In the genomic region with DNA sequence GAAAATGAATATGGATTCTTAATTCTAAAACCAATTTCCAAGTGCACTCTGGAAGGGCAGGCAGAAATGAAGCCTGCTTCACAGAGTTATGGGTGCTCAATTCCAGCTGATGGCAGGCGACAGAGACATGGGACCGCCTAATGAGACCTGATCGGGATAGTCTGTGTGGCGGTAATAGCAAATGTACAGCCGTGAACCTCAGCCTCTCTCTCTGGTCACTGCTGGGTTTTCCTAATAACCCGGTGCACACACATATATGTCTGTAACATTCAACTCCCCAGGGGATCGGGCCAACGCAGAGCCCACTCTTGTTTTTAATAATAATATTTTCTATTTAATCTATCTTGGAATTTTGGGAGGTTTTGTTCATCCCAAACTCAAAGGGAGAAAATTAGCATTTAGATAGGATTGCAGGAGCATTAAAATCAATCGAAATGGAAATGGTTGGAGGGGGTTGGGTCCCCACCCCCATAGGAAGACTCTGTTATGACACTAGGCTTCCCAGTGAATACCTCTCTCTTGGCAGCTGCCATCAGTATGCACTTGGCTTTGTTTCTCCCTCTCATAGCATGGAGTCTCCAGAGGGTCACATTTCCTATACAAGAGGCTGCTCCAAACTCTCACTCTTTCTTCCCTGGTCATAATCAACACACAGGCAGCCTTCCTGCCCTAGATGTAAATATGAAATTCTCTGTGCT, we compare ENCODE assay signal across 27 mouse cellular contexts. TPM values are rescaled to one million over a fixed set of nuclear protein-coding genes. Genes with fewer than 3 reads are reported as not detected.
DNase-seq lines count a peak whose midpoint lies in the region; ATAC-seq lines count a peak whose summit lies in the region.
"Had no signal": no experiment of that assay in that cellular context is flagged by ENCODE, and none has a peak within 500 bp of the region (broad histone marks: within the 10 kb centered on the region; RNA-seq: fewer than 3 reads in every experiment).

No protein-coding gene starts in this region.

- 88% methylated on average over 9 of the region's 9 CpGs for WGBS in forebrain, embryonic 12.5 days
- WGBS in forebrain, embryonic 14.5 days: 87% methylated on average over 9 of the region's 9 CpGs
- WGBS in hindbrain, embryonic 15.5 days: 70% methylated on average over 9 of the region's 9 CpGs
- WGBS in midbrain, embryonic 15.5 days: 70% methylated on average over 9 of the region's 9 CpGs
- WGBS in heart, embryonic 10.5 days: 94% methylated on average over 9 of the region's 9 CpGs

- 0 out of 2 replicates have a peak, but pooled peaks have one; percentile 46 for ATAC-seq in forebrain, embryonic 12.5 days (ENCODE audit: low FRiP score)
- ATAC-seq in forebrain, embryonic 14.5 days: no peak
- ATAC-seq in hindbrain, embryonic 15.5 days (ENCODE audit: low FRiP score, low read depth): peak; percentile 36; the same call in 1 of the 2 replicates
- peak; percentile 80 for ATAC-seq in midbrain, embryonic 15.5 days (replicated peaks)
- ATAC-seq in activated CD4-positive, CD25-positive, alpha-beta regulatory T cell, adult 4 months: no peak
- ATAC-seq: forebrain, postnatal 0 days had no signal

- H3K36me3 ChIP-seq in forebrain, embryonic 12.5 days (replicated peaks): no peaks in the 10 kb centered on the region
- H3K36me3 ChIP-seq in forebrain, embryonic 14.5 days (ENCODE audit: control insufficient read depth, insufficient read depth, low read length): no peaks in the 10 kb centered on the region
- no peaks in the 10 kb centered on the region for H3K36me3 ChIP-seq in hindbrain, embryonic 15.5 days
- H3K36me3 ChIP-seq in midbrain, embryonic 15.5 days (replicated peaks): no peaks in the 10 kb centered on the region
- H3K36me3 ChIP-seq in heart, embryonic 10.5 days: no peaks in the 10 kb centered on the region
- H3K36me3 ChIP-seq: embryonic facial prominence, embryonic 10.5 days; limb, embryonic 15.5 days had no signal

- H3K4me3 ChIP-seq in forebrain, embryonic 12.5 days (replicated peaks): no peak overlapping the region
- no peak overlapping the region for H3K4me3 ChIP-seq in forebrain, embryonic 14.5 days (ENCODE audit: low read depth, low read length)
- H3K4me3 ChIP-seq in hindbrain, embryonic 15.5 days: no peak overlapping the region
- H3K4me3 ChIP-seq in midbrain, embryonic 15.5 days: no peak overlapping the region
- no peak overlapping the region for H3K4me3 ChIP-seq in heart, embryonic 10.5 days
- H3K4me3 ChIP-seq: embryonic facial prominence, embryonic 10.5 days; heart, embryonic 13.5 days; left cerebral cortex, adult 2 months; limb, embryonic 15.5 days; megakaryocyte, embryonic 14.5 days had no signal

- no peaks in the 10 kb centered on the region for H3K27me3 ChIP-seq in forebrain, embryonic 12.5 days
- no peaks in the 10 kb centered on the region for H3K27me3 ChIP-seq in forebrain, embryonic 14.5 days (replicated peaks; ENCODE audit: control insufficient read depth, insufficient read depth, low read length)
- H3K27me3 ChIP-seq in hindbrain, embryonic 15.5 days: no peaks in the 10 kb centered on the region
- H3K27me3 ChIP-seq in midbrain, embryonic 15.5 days (replicated peaks): no peaks in the 10 kb centered on the region
- no peaks in the 10 kb centered on the region for H3K27me3 ChIP-seq in heart, embryonic 10.5 days (ENCODE audit: insufficient read depth, poor library complexity, severe bottlenecking)
- H3K27me3 ChIP-seq: heart, embryonic 13.5 days; limb, embryonic 15.5 days; megakaryocyte, embryonic 14.5 days had no signal

- H3K4me2 ChIP-seq in forebrain, embryonic 12.5 days: no peak overlapping the region
- no peak overlapping the region for H3K4me2 ChIP-seq in forebrain, embryonic 14.5 days (ENCODE audit: low read length)
- no peak overlapping the region for H3K4me2 ChIP-seq in hindbrain, embryonic 15.5 days
- no peak overlapping the region for H3K4me2 ChIP-seq in midbrain, embryonic 15.5 days
- H3K4me2 ChIP-seq: heart, embryonic 13.5 days; limb, embryonic 15.5 days; lung, embryonic 14.5 days had no signal

- no peak overlapping the region for H3K9ac ChIP-seq in forebrain, embryonic 12.5 days
- no peak overlapping the region for H3K9ac ChIP-seq in forebrain, embryonic 14.5 days (ENCODE audit: low read length)
- H3K9ac ChIP-seq in hindbrain, embryonic 15.5 days: no peak overlapping the region
- H3K9ac ChIP-seq in midbrain, embryonic 15.5 days: no peak overlapping the region
- H3K9ac ChIP-seq: forebrain, postnatal 0 days; heart, embryonic 13.5 days; limb, embryonic 15.5 days; liver, embryonic 14.5 days; lung, embryonic 14.5 days had no signal

- H3K4me1 ChIP-seq in forebrain, embryonic 12.5 days: peaks cover 14% of the 10 kb centered on the region
- H3K4me1 ChIP-seq in forebrain, embryonic 14.5 days (ENCODE audit: control insufficient read depth, insufficient read depth, low read length): no peaks in the 10 kb centered on the region; the same call in 1 of the 2 replicates
- H3K4me1 ChIP-seq in hindbrain, embryonic 15.5 days (replicated peaks): peaks cover 10% of the 10 kb centered on the region
- peaks cover 12% of the 10 kb centered on the region; the same call in 1 of the 2 replicates for H3K4me1 ChIP-seq in midbrain, embryonic 15.5 days
- H3K4me1 ChIP-seq in heart, embryonic 10.5 days: peaks cover 26% of the 10 kb centered on the region
- H3K4me1 ChIP-seq: megakaryocyte, embryonic 14.5 days had no signal

- no peaks in the 10 kb centered on the region for H3K9me3 ChIP-seq in forebrain, embryonic 12.5 days
- H3K9me3 ChIP-seq in forebrain, embryonic 14.5 days (replicated peaks; ENCODE audit: control insufficient read depth, low read length): no peaks in the 10 kb centered on the region
- H3K9me3 ChIP-seq in hindbrain, embryonic 15.5 days: no peaks in the 10 kb centered on the region
- no peaks in the 10 kb centered on the region for H3K9me3 ChIP-seq in midbrain, embryonic 15.5 days
- H3K9me3 ChIP-seq in heart, embryonic 10.5 days: no peaks in the 10 kb centered on the region
- H3K9me3 ChIP-seq: embryonic facial prominence, embryonic 10.5 days; heart, embryonic 13.5 days; limb, embryonic 15.5 days; megakaryocyte, embryonic 14.5 days had no signal

- DNase-seq in forebrain, embryonic 14.5 days (ENCODE audit: low spot score): no peak
- DNase-seq in heart, embryonic 10.5 days (ENCODE audit: low spot score): no peak
- DNase-seq in ovary, adult 18-20 months (ENCODE audit: low spot score): no peak
- DNase-seq: adrenal gland, postnatal 36 days; cerebellum, adult 11 months; cerebellum, adult 9-11 months; forebrain, postnatal 0 days; gastrocnemius, postnatal 25 days; heart, adult 18-20 months; heart, postnatal 14 days; kidney, adult 11 months; layer of hippocampus, adult 9-11 months; left cerebral cortex, postnatal 4 days; lung, embryonic 14.5 days; lung, postnatal 36 days; thymus, postnatal 14 days had no signal

- H3K27ac ChIP-seq in forebrain, embryonic 12.5 days: no peak overlapping the region
- H3K27ac ChIP-seq in forebrain, embryonic 14.5 days (ENCODE audit: low read depth, low read length): no peak overlapping the region
- peak overlapping the region; percentile 39; the same call in 1 of the 2 replicates for H3K27ac ChIP-seq in hindbrain, embryonic 15.5 days (replicated peaks)
- H3K27ac ChIP-seq in midbrain, embryonic 15.5 days: peak overlapping the region; percentile 10; the same call in 1 of the 2 replicates
- no peak overlapping the region for H3K27ac ChIP-seq in heart, embryonic 10.5 days
- H3K27ac ChIP-seq: embryonic facial prominence, embryonic 10.5 days; heart, embryonic 13.5 days; kidney, postnatal 0 days; left cerebral cortex, adult 2 months; limb, embryonic 15.5 days; liver, embryonic 14.5 days had no signal

RNA-seq across cellular contexts. Expression of a gene that starts 45.6 kb away (rescaled TPM):
- 0.08 and 0.41 TPM in 2 replicates for polyA plus RNA-seq in forebrain, embryonic 12.5 days (2016; fragmentation: Nextera tagmentation; extraction: Ambion mirVana)
- 0.48 TPM in 2 replicates for polyA plus RNA-seq in forebrain, embryonic 14.5 days (2014; fragmentation: Nextera tagmentation; extraction: Ambion mirVana)
- 0.31 and 0.37 TPM in 2 replicates for polyA plus RNA-seq in hindbrain, embryonic 15.5 days (2015; fragmentation: Nextera tagmentation; extraction: Ambion mirVana)
- 0.22 and 0.25 TPM in 2 replicates for polyA plus RNA-seq in midbrain, embryonic 15.5 days (2015; fragmentation: Nextera tagmentation; extraction: Ambion mirVana)
- not detected for polyA plus RNA-seq in activated CD4-positive, CD25-positive, alpha-beta regulatory T cell, adult 4 months (2017; shearing (Covaris generic))
- polyA plus RNA-seq in heart, embryonic 10.5 days (2016; fragmentation: Nextera tagmentation; extraction: Ambion mirVana): 5.6 and 19.8 TPM in 2 replicates

Comparison
In these comparisons a context has a peak if more than half of its experiments do, and no peak if none do; other contexts are left out.
1. ATAC-seq: peak in forebrain, embryonic 12.5 days (single experiment), hindbrain, embryonic 15.5 days (single experiment) and midbrain, embryonic 15.5 days (single experiment); none in forebrain, embryonic 14.5 days (single experiment) and activated CD4-positive, CD25-positive, alpha-beta regulatory T cell, adult 4 months (single experiment).
2. H3K27ac ChIP-seq: peak in hindbrain, embryonic 15.5 days (single experiment) and midbrain, embryonic 15.5 days (single experiment); none in forebrain, embryonic 12.5 days (single experiment), forebrain, embryonic 14.5 days (single experiment) and heart, embryonic 10.5 days (single experiment).